Mouse (Mus musculus) urinary bladder, adult 2 months (tissue): ENCODE data around the gene Nhlrc2. TPM values are rescaled to one million over a fixed set of nuclear protein-coding genes. Genes with fewer than 3 reads are reported as not detected.

Experiments used
- DNase-seq: peaks from one replicate; pipeline ENCODE4 v3.0.0; 2022; ENCODE audit warnings: low spot score
- polyA plus RNA-seq: library from polyadenylated mRNA; depleted of rRNA; stranded (reverse); fragments of >200 nt; gene quantifications from 2 replicates; pipeline ENCODE4 v1.2.3, GENCODE M21; 2012; rRNA removed

Gene Nhlrc2
- polyA plus RNA-seq, 1 experiment = 12.7 TPM

DNA sequence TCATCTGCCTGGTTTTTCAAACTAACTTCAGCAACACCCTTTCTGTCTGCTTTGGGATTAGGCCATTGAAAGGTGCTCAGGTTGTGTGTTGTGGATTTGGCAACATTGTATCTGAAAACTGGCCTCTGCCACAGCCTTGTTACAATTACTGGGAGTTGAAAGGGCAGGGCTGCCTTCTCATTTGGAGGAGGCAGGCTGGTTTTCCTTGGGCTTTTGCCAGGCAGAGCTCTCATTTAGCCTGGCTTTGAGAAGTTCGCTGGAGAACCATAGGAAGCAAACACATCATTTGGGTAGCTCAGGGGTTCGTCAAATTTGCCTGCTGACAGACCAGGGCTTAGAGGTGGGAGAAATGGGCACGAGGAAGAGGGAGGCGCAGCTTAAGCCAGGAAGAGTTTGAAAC lies 71.5 kb downstream of the Nhlrc2 start:
- no peak for DNase-seq

- no peak for DNase-seq
Measured at GRCm38 (mm10) chr19:56621876-56622275, 73.8 kb downstream of the Nhlrc2 start.

GRCm38 (mm10) chr19:56627881-56628472 lies 79.9 kb downstream of the Nhlrc2 start:
- DNase-seq = no peak

DNA sequence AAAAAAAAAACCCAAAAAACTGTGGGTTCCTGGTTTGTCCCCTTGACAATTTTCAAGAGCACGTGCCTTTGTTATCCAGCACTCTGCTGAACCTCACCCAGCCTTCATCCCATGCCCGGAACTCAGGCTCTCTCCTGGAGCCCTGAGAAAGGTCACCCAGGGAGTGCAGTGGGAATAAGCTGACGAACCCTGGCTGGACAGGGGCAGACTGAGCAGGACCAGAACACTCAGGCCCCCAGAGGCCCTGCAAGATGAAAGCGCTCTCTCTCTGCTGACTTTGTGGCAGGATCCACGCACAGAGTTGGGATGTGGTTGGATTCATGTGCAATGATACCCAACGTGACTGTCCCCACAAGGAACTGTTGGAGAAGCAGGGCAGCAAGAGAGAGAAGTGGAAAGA lies 81.6 kb downstream of the Nhlrc2 start:
- no peak for DNase-seq

GRCm38 (mm10) chr19:56631017-56631416 lies 83.0 kb downstream of the Nhlrc2 start:
- DNase-seq = no peak

DNA sequence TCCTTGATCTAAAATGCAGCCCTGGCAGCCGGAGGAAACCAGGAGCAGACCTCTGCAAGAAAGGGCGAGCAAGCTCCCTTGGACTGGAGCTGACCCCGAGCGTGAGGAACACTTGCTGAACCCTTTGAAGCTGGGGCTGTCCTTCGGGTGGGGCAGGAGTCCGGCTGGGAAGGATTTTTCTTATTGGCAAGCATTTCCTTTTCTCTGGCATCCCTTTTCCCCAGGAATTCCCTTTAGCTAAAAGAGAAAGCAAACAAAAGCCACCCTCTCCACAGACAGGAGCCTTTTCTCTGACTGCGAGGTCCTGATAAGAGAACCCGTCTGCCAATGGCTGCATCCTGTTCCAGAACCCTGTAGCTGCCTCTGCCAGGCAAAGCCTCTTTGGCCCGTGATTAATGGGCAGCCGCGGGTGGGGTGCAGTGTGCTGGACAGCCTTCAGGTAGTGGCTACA lies 83.4 kb downstream of the Nhlrc2 start:
- DNase-seq = no peak

GRCm38 (mm10) chr19:56637035-56637683 lies 89.1 kb downstream of the Nhlrc2 start:
- DNase-seq = no peak

GRCm38 (mm10) chr19:56637684-56638049 lies 89.6 kb downstream of the Nhlrc2 start:
- DNase-seq = no peak

DNA sequence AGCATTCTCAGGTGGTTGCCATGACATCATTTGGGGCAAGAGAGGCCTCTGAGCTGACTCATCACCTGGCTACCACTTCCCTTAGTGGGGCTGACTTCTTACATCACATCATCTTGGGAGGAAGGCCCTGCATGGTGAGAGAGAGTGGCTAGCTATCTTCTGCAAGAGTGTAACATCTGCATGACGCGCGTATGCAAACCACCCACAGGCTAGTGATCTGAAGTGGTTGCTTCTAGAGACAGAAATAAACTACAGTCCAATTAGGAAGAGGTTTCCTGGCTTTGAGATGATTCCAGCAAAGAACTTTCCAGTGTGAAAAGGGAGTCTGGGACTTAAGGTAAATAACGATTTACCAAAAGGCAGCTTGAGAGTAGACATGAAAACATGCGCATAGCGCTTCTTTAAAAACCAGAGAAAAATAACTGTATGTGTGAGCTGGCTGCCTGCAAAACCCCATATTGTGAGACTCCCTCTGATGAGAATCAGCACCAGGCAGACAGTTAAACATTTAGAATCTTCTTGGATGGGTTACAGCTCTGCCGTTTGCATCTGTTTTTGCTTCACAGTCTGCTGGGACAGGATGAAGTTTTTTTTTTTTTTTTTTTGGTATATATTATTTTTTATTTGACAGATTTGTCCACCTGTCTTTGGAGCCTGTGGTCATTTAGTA lies 99.5 kb downstream of the Nhlrc2 start:
- DNase-seq = no peak

- DNase-seq = no peak
Measured at GRCm38 (mm10) chr19:56651262-56651661, 103.2 kb downstream of the Nhlrc2 start.

DNA sequence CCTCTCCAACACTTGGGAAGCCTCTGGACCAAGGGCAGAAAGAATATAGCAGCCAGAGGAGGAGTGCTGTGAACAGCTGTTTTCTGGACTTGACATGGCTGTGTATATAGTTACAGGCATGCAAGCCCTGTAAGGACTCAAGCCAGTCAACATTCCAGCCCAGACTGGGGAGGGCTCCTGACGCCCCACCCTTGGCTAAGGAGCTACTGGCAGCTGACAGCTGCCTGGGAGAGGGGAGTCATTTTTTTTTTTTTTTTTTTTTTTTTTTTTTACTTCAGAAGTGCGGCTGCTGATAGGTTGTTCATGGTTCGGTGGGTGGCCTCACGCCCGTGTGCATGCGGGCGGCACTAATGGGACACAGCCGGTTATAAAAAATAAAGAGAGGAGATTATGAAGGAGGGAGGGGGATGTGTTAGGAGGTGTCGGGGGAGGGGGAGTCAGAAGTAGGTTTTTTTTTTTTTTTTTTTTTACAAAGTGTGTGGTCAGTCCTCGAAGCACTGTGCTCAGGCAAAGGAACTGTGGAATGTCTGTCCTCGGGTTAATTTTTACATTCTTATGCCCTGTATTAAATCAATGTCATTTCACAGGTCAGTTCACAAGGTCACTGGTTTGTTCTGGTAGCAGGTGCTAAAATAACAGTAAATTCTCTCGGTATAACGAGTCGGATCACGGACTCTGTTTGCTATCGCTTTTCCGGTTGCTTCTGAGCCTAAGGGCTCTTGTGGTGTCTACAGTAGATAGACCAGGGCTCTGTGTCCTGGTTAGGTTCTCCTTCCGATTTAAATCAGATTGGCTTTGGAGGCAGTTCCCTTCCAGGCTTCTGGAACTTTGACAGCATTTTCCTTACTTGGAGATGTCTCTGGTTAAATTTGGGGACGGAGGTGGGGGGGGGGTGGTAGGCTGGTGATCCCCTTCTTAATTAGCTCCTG lies 104.2 kb downstream of the Nhlrc2 start:
- DNase-seq = no peak

Other genes with a start within 250 kb of the Nhlrc2 start
- 0.11 and 0.16 TPM in 2 replicates for gene Nrap, start 158.2 kb upstream of the Nhlrc2 start, polyA plus RNA-seq
- gene Casp7, start 151.1 kb upstream of the Nhlrc2 start, polyA plus RNA-seq = 14.4 and 16.7 TPM in 2 replicates
- 1.1 and 1.4 TPM in 2 replicates for gene Plekhs1, start 86.6 kb upstream of the Nhlrc2 start, polyA plus RNA-seq
- 8.6 and 9.5 TPM in 2 replicates for gene Dclre1a, start within 50 bp of the Nhlrc2 start, polyA plus RNA-seq
- gene Adrb1, start 173.9 kb downstream of the Nhlrc2 start, polyA plus RNA-seq = 1.0 TPM in 2 replicates